Mouse (Mus musculus) cortical plate, adult 2 months (tissue): ENCODE results near the gene Dna2.

ENCODE experiments used
- CTCF ChIP-seq: fragments of 200-500 bp; IDR thresholded peaks from 2 replicates; pipeline ENCODE4 v1.5.1; 2011; ENCODE audit warnings: mild to moderate bottlenecking, control low read depth, low read length; ENCODE audit not compliant: insufficient read depth; ENCODE audit errors: extremely low read depth
- POLR2A ChIP-seq: fragments of 200-500 bp; IDR thresholded peaks from 2 replicates; pipeline ENCODE4 v1.6.1; 2011; ENCODE audit warnings: mild to moderate bottlenecking, low read length, control low read depth; ENCODE audit not compliant: insufficient read depth; ENCODE audit errors: extremely low read depth

DNA sequence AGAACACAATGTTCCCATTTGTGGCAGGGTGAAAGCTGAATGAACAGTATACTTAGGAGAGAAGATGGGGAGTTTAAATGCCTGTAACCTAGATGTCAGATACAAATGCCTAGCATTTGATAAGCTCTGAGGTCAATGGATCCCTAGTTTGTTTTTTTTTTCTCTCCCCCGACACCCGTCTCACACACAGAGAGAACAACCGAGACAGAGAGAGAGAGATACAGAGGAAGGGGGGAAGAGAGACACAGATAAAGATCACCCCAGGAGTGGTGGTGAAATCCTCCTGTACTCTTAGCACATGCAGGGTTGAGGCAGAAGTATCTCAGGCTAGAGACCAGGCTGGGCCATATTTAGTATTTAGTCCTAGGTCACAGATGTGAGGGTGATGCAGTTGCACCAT lies 27.8 kb upstream of the Dna2 start:
- TF ChIP-seq CTCF, result no peak
- no peak for TF ChIP-seq POLR2A
